Mouse (Mus musculus) spleen, postnatal 0 days (tissue): ENCODE data around the gene Ssxb3. TPM values are rescaled to one million over a fixed set of nuclear protein-coding genes. Genes with fewer than 3 reads are reported as not detected.

Experiments used
- polyA plus RNA-seq: library from polyadenylated mRNA; unstranded; fragments of >200 nt; fragmentation: Nextera tagmentation; extraction: Ambion mirVana; gene quantifications from 2 replicates; pipeline ENCODE4 v1.2.1, GENCODE M21; 2015

Gene Ssxb3
- polyA plus RNA-seq: not detected in 2 replicates

GRCm38 (mm10) chrX:8591716-8592115 lies at the start of gene Ssxb3:
Gene Ssxb3 (minus strand): TSS chrX:8591816.

GRCm38 (mm10) chrX:8548155-8548554 lies 43.5 kb downstream of the Ssxb3 start, which contains the start of gene Ssxb6:
Gene Ssxb6 (minus strand): TSS chrX:8548255.

Other genes with a start within 250 kb of the Ssxb3 start
- not detected in 2 replicates for gene Ssxb9, start 224.8 kb downstream of the Ssxb3 start, polyA plus RNA-seq
- not detected in 2 replicates for gene Ssxb1, start 178.5 kb downstream of the Ssxb3 start, polyA plus RNA-seq
- gene Ssxb2, start 130.1 kb downstream of the Ssxb3 start, polyA plus RNA-seq: not detected in 2 replicates
- not detected in 2 replicates for gene Gm14459, start 66.9 kb downstream of the Ssxb3 start, polyA plus RNA-seq
- not detected in 2 replicates for gene Ssxb6, start 43.6 kb downstream of the Ssxb3 start, polyA plus RNA-seq
- gene Ssxb8, start 99.0 kb upstream of the Ssxb3 start, polyA plus RNA-seq: not detected in 2 replicates
- not detected in 2 replicates for gene Ssx9, start 156.6 kb upstream of the Ssxb3 start, polyA plus RNA-seq
- gene Ssxb5, start 211.9 kb upstream of the Ssxb3 start, polyA plus RNA-seq: not detected in 2 replicates